Mouse (Mus musculus) MEL (cell line): ENCODE results near the gene Gins1.

ENCODE experiments used
- CTCF ChIP-seq, 3 experiments: IDR thresholded peaks in 2 of 3; conservative IDR thresholded peaks in 1 of 3; 2 replicates each; pipeline ENCODE4 v1.5.1; 2011 to 2012; ENCODE audit warnings: low read length in 3 of 3, low read depth in 2 of 3, mild to moderate bottlenecking in 2 of 3, improper control_type of control experiment in 1 of 3, inconsistent platforms in 1 of 3, mixed read lengths in 1 of 3, moderate library complexity in 1 of 3; ENCODE audit not compliant: control insufficient read depth in 1 of 3, insufficient read depth in 1 of 3, poor library complexity in 1 of 3, severe bottlenecking in 1 of 3
- ETS1 ChIP-seq: IDR thresholded peaks from 2 replicates; pipeline ENCODE4 v1.6.1; 2012; ENCODE audit warnings: low read depth, mild to moderate bottlenecking, inconsistent platforms, low read length, improper control_type of control experiment, moderate library complexity
- HCFC1 ChIP-seq: IDR thresholded peaks from 2 replicates; pipeline ENCODE4 v1.6.1; 2012; ENCODE audit warnings: low read depth, mild to moderate bottlenecking, inconsistent platforms, low read length, improper control_type of control experiment, moderate library complexity
- JUND ChIP-seq: IDR thresholded peaks from 2 replicates; pipeline ENCODE4 v1.6.1; 2011; ENCODE audit warnings: low read depth, mild to moderate bottlenecking, improper control_type of control experiment, low read length
- MAX ChIP-seq: IDR thresholded peaks from 2 replicates; pipeline ENCODE4 v1.6.1; 2011; ENCODE audit warnings: low read length, improper control_type of control experiment
- MYB ChIP-seq: IDR thresholded peaks from 2 replicates; pipeline ENCODE4 v1.6.1; 2011; ENCODE audit warnings: mild to moderate bottlenecking, low read depth, low read length, improper control_type of control experiment
- POLR2A ChIP-seq, 2 experiments: IDR thresholded peaks; 2 replicates each; pipeline ENCODE4 v1.6.1; 2011 to 2012; ENCODE audit warnings: low read length in 2 of 2, mild to moderate bottlenecking in 2 of 2, control low read depth in 1 of 2, improper control_type of control experiment in 1 of 2, low read depth in 1 of 2, moderate library complexity in 1 of 2; ENCODE audit not compliant: control insufficient read depth in 1 of 2, insufficient read depth in 1 of 2, poor library complexity in 1 of 2
- RAD21 ChIP-seq: IDR thresholded peaks from 2 replicates; pipeline ENCODE4 v1.6.1; 2011; ENCODE audit warnings: mild to moderate bottlenecking, low read depth, low read length, improper control_type of control experiment
- RCOR1 ChIP-seq: IDR thresholded peaks from 2 replicates; pipeline ENCODE4 v1.6.1; 2012; ENCODE audit warnings: low read depth, mild to moderate bottlenecking, inconsistent platforms, low read length, improper control_type of control experiment
- TBP ChIP-seq: IDR thresholded peaks from 2 replicates; pipeline ENCODE4 v1.8.0; 2011; ENCODE audit warnings: low read depth, low read length, improper control_type of control experiment
- TCF12 ChIP-seq: IDR thresholded peaks from 2 replicates; pipeline ENCODE4 v1.6.1; 2014; ENCODE audit warnings: low read depth, mild to moderate bottlenecking, inconsistent platforms, low read length, improper control_type of control experiment, moderate library complexity
- UBTF ChIP-seq: IDR thresholded peaks from 2 replicates; pipeline ENCODE4 v1.6.1; 2012; ENCODE audit warnings: low read depth, mild to moderate bottlenecking, inconsistent platforms, low read length, improper control_type of control experiment, moderate library complexity, borderline replicate concordance; ENCODE audit not compliant: insufficient read depth
- USF1 ChIP-seq: IDR thresholded peaks from 2 replicates; pipeline ENCODE4 v1.6.1; 2014; ENCODE audit warnings: low read depth, mild to moderate bottlenecking, inconsistent platforms, low read length, improper control_type of control experiment, moderate library complexity
- USF2 ChIP-seq, 2 experiments: IDR thresholded peaks; 2 replicates each; pipeline ENCODE4 v1.6.1; 2011 to 2012; ENCODE audit warnings: improper control_type of control experiment in 2 of 2, low read length in 2 of 2, borderline replicate concordance in 1 of 2, inconsistent platforms in 1 of 2, low read depth in 1 of 2, mild to moderate bottlenecking in 1 of 2; ENCODE audit not compliant: insufficient read depth in 1 of 2

GRCm38 (mm10) chr2:150884075-150884778 lies 21.0 kb upstream of the Gins1 start:
- TF ChIP-seq POLR2A (IDR thresholded peaks at IDR 0.05; ENCODE audit: control insufficient read depth in 1 of 2, insufficient read depth in 1 of 2, low read depth in 1 of 2, low read length in 2 of 2, poor library complexity in 1 of 2) (no peak), CTCF (IDR thresholded peaks at IDR 0.05 in 2 of 3, conservative IDR thresholded peaks at IDR 0.05 in 1 of 3; ENCODE audit: control insufficient read depth in 1 of 3, insufficient read depth in 1 of 3, low read depth in 2 of 3, low read length in 3 of 3, poor library complexity in 1 of 3, severe bottlenecking in 1 of 3) (no peak), JUND (no peak), TBP (no peak), RCOR1 (no peak), ETS1 (no peak), RAD21 (no peak), USF2 (IDR thresholded peaks at IDR 0.05; ENCODE audit: borderline replicate concordance in 1 of 2, insufficient read depth in 1 of 2, low read depth in 1 of 2, low read length in 2 of 2) (no peak), UBTF (no peak), MYB (no peak), TCF12 (no peak), HCFC1 (no peak), USF1 (no peak), MAX (no peak)
